Mouse (Mus musculus): Measurements from ENCODE around the gene Clec3a. TPM values are rescaled to one million over a fixed set of nuclear protein-coding genes. Genes with fewer than 3 reads are reported as not detected.

The Clec3a gene
- total RNA-seq, 2 experiments from 2014 or later: not detected

DNA sequence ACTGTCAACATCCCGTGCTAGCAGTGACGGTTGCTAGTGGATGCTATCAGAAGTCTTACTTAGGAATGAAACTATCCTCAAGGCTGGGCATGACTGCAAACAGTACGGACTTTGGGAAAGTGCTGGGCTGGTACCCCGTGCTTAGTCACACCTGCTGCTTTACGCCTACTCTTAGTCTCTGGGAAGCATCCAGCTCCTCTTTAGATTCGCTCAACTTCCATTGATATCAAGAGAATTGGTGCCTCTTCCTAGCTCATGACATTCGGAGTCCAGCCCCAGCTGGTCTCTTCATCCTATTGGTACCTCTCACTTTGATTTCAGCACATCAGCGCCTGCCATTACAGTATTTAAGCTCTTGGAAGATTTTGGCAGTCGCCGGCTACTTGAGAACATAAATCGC lies 44.7 kb downstream of the Clec3a start:
- Histone ChIP-seq H3K4me3 (no peak overlapping the region), H3K27ac (no peak overlapping the region)
- DNase-seq (ENCODE audit: extremely low spot score in 1 of 2, low spot score in 2 of 2): no peak
- intact Hi-C loops (cut with DNase I): no loop called here
- TF ChIP-seq CTCF (IDR thresholded peaks at IDR 0.05): no peak

GRCm38 (mm10) chr8:114463305-114463704 lies 45.4 kb downstream of the Clec3a start:
- no peak for DNase-seq (ENCODE audit: extremely low spot score in 1 of 2, low spot score in 2 of 2)
- Histone ChIP-seq H3K4me3 (peak overlapping the region; percentile 7; the same call in 1 of the 2 replicates), H3K27ac (no peak overlapping the region)
- intact Hi-C loops (cut with DNase I): no loop called here
- no peak for TF ChIP-seq CTCF (IDR thresholded peaks at IDR 0.05)

DNA sequence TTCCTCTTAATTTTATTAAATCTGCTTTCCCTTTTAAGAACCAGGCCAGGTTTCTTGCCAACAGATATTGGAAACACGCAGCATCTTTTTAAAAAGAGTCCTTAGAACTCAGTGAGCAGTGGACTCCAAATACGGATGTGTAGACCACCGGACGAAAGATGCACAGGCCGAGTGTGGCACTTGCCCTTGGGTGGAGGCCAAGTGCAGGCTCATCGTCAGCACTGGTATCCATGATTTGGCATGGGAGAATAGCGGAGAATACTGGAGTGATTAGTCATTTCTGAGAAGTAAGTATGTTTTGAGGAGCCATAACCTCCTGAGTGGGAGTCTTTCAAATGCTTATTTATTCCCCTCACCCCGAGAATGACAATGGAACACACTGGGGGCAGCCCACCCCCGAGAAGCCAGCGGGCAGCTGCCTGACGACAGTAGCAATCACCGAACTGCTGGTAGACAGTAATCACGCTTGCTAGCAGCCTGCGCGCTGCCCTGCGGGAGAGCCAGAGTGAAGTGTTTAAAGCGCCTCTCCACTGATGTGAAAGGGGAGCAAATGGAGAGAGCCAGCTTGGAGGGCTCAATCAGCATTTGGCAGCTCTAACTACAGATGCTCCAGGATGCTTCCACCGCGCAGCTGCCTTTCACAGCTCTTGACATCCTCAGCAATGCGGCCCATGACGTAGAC lies 50.8 kb downstream of the Clec3a start:
- DNase-seq (ENCODE audit: extremely low spot score in 1 of 2, low spot score in 2 of 2): no peak
- TF ChIP-seq CTCF (IDR thresholded peaks at IDR 0.05): no peak
- Histone ChIP-seq H3K4me3 (no peak overlapping the region), H3K27ac (no peak overlapping the region)
- intact Hi-C loops (cut with DNase I): no loop called here

GRCm38 (mm10) chr8:114469208-114469590 lies 51.3 kb downstream of the Clec3a start:
- no peak overlapping the region for H3K27ac ChIP-seq
- no peak overlapping the region for H3K4me3 ChIP-seq
- intact Hi-C loops (cut with DNase I): no loop called here
- TF ChIP-seq CTCF (IDR thresholded peaks at IDR 0.05): peak; percentile 6
- DNase-seq (ENCODE audit: extremely low spot score in 1 of 2, low spot score in 2 of 2): no peak

GRCm38 (mm10) chr8:114473546-114473945 lies 55.7 kb downstream of the Clec3a start:
- no peak for TF ChIP-seq CTCF (IDR thresholded peaks at IDR 0.05)
- intact Hi-C loops (cut with DNase I): no loop called here
- Histone ChIP-seq H3K27ac (no peak overlapping the region), H3K4me3 (no peak overlapping the region)
- DNase-seq (ENCODE audit: extremely low spot score in 1 of 2, low spot score in 2 of 2): no peak

Other genes with a start within 250 kb of the Clec3a start
- 10 to 100 TPM; 39.2 to 49.9 TPM for gene Vat1l, start 212.5 kb upstream of the Clec3a start, total RNA-seq (2021)
- gene Wwox, start 21.6 kb downstream of the Clec3a start, total RNA-seq (2021): 10 to 100 TPM; 16.7 to 17.6 TPM

Measured in left cerebral cortex, adult 2 months (tissue).